Mouse (Mus musculus) heart, embryonic 12.5 days (tissue): ENCODE measurements around the gene Actbl2. TPM values are rescaled to one million over a fixed set of nuclear protein-coding genes. Genes with fewer than 3 reads are reported as not detected.

Experiments used
- ATAC-seq: fragments of 200-750 bp; cut with Nextera tagmentation; 2 replicates; pipeline ENCODE4 v1.8.0; 2017; ENCODE audit warnings: moderate TSS enrichment, moderate library complexity; ENCODE audit not compliant: insufficient number of reproducible peaks, low FRiP score
- H3K27ac ChIP-seq: fragments of 300-500 bp; sonication (generic); 2 replicates; pipeline ENCODE4 v1.5.1; 2016; ENCODE audit warnings: mild to moderate bottlenecking, moderate library complexity; ENCODE audit not compliant: poor library complexity, severe bottlenecking
- H3K27me3 ChIP-seq: fragments of 300-500 bp; sonication (generic); replicated peaks from 2 replicates; pipeline ENCODE4 v1.6.1; 2016; ENCODE audit warnings: mild to moderate bottlenecking, moderate library complexity
- H3K36me3 ChIP-seq: fragments of 300-500 bp; sonication (generic); 2 replicates; pipeline ENCODE4 v1.6.1; 2016; ENCODE audit warnings: mild to moderate bottlenecking, moderate library complexity
- H3K4me1 ChIP-seq: fragments of 300-500 bp; sonication (generic); replicated peaks from 2 replicates; pipeline ENCODE4 v1.6.1; 2016; ENCODE audit warnings: mild to moderate bottlenecking
- H3K4me2 ChIP-seq: fragments of 300-500 bp; sonication (generic); 2 replicates; pipeline ENCODE4 v1.6.1; 2016; ENCODE audit warnings: mild to moderate bottlenecking, moderate library complexity
- H3K4me3 ChIP-seq: fragments of 300-500 bp; sonication (generic); 2 replicates; pipeline ENCODE4 v1.5.1; 2016; ENCODE audit warnings: mild to moderate bottlenecking
- H3K9ac ChIP-seq: fragments of 300-500 bp; sonication (generic); 2 replicates; pipeline ENCODE4 v1.6.1; 2016; ENCODE audit warnings: mild to moderate bottlenecking, moderate library complexity
- H3K9me3 ChIP-seq: fragments of 300-500 bp; sonication (generic); replicated peaks from 2 replicates; pipeline ENCODE4 v1.6.1; 2016; ENCODE audit warnings: mild to moderate bottlenecking, moderate library complexity
- WGBS: fragments of 180-500 bp; shearing (Covaris S2); methylation state at CpG from one replicate; pipeline ENCODE4 v1.1.7; 2016; 5-methylcytosine and 5-hydroxymethylcytosine counted together
- polyA plus RNA-seq: library from polyadenylated mRNA; unstranded; fragments of >200 nt; fragmentation: Nextera tagmentation; extraction: Ambion mirVana; gene quantifications from 2 replicates; pipeline ENCODE4 v1.2.1, GENCODE M21; 2016

Actbl2 gene
- polyA plus RNA-seq: not detected in 2 replicates

DNA sequence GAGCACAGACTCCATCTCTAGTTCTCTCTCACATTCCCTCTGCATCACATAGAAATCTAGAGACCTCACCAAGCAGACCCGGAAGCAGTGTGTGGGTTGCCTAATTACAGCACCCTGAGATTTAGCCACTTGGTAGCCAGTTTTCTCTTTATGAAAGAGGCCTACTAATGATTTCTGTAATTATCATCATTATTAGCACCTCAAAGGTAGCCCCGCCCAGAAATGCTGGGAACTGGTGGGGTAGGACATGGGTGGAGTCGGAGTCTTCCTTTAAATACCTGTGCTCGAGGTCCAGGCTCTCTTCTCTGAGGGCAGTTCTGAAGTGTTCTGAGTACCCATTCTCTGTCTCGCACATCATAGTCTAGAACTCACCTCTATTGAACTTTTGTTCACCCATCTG is at the start of gene Actbl2:
TSS of gene Actbl2 (plus strand) at position 301 of the 400 bp plus-strand sequence.
- Histone ChIP-seq H3K4me2 (no peak within 1 kb of the TSS), H3K36me3 (no peaks in the 10 kb centered on the region), H3K27me3 (no peaks in the 10 kb centered on the region), H3K9me3 (no peaks in the 10 kb centered on the region), H3K9ac (no peak within 1 kb of the TSS), H3K4me3 (no peak within 1 kb of the TSS), H3K27ac (no peak within 1 kb of the TSS), H3K4me1 (no peaks in the 10 kb centered on the region)
- no peak for ATAC-seq
- WGBS: 87% methylated on average over 5 of the region's 5 CpGs

GRCm38 (mm10) chr13:111210649-111211378 is 44.0 kb upstream of the Actbl2 start:
- peak; percentile 51; the same call in 1 of the 2 replicates for ATAC-seq
- Histone ChIP-seq H3K36me3 (no peaks in the 10 kb centered on the region), H3K9me3 (no peaks in the 10 kb centered on the region), H3K4me2 (no peak overlapping the region), H3K27me3 (no peaks in the 10 kb centered on the region), H3K27ac (no peak overlapping the region), H3K4me3 (no peak overlapping the region), H3K9ac (no peak overlapping the region), H3K4me1 (peaks cover 5% of the 10 kb centered on the region)
- 59% methylated on average over 8 of the region's 8 CpGs for WGBS

DNA sequence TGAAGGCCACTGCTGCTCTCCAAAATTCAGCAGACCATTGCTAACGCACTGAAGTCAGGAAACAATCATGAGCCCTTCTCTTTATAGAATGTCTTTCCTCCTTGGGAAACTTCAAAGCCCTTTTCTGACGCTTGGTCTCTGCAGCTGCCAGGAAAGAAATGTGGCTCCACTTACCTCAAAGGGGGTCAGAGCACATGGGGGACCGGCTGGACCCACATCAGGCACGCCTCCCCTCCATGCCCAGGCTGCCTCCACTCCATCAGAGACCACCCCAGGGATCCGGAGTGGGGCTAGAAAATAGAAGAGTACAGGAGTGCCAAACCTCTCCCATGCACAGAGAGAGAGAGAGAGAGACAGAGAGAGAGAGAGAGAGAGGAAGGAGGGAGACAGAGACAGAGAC is 26.0 kb upstream of the Actbl2 start:
- Histone ChIP-seq H3K4me3 (no peak overlapping the region), H3K4me1 (peaks cover 12% of the 10 kb centered on the region), H3K9ac (no peak overlapping the region), H3K9me3 (no peaks in the 10 kb centered on the region), H3K4me2 (no peak overlapping the region), H3K27ac (no peak overlapping the region), H3K27me3 (no peaks in the 10 kb centered on the region), H3K36me3 (no peaks in the 10 kb centered on the region)
- 51% methylated on average over 5 of the region's 5 CpGs for WGBS
- ATAC-seq: no peak

- Histone ChIP-seq H3K27me3 (no peaks in the 10 kb centered on the region), H3K27ac (no peak overlapping the region), H3K36me3 (no peaks in the 10 kb centered on the region), H3K4me1 (peaks cover 12% of the 10 kb centered on the region), H3K4me2 (no peak overlapping the region), H3K9ac (no peak overlapping the region), H3K4me3 (no peak overlapping the region), H3K9me3 (no peaks in the 10 kb centered on the region)
- 82% methylated on average over 6 of the region's 6 CpGs for WGBS
- no peak for ATAC-seq
These were observed 25.3 kb upstream of the Actbl2 start for GRCm38 (mm10) chr13:111229541-111229940.

GRCm38 (mm10) chr13:111232416-111232815 is 22.4 kb upstream of the Actbl2 start:
- Histone ChIP-seq H3K9ac (no peak overlapping the region), H3K9me3 (0 out of 2 replicates have a peak, but pooled peaks cover 2% of the 10 kb centered on the region), H3K36me3 (no peaks in the 10 kb centered on the region), H3K4me3 (no peak overlapping the region), H3K27ac (no peak overlapping the region), H3K4me2 (no peak overlapping the region), H3K4me1 (peaks cover 28% of the 10 kb centered on the region), H3K27me3 (no peaks in the 10 kb centered on the region)
- no peak for ATAC-seq
- 79% methylated on average over 7 of the region's 7 CpGs for WGBS

DNA sequence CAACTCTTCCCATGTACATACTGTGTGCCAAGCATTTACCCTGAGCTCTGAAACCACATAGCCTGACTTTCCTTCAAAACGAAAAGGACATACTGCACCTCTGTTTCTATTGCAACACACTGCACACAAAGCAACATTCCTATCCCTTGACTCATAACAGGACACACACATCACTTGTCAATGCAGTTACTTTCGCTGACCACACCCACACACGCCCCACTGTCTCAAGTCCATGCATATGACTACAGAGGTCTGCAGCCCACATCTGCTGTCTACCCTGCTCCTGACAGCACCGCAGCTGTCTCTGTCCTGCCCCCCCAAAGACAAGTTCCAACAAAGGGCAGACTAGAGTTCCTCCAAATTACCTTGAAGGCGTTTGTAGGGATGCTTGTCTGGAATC is 21.5 kb upstream of the Actbl2 start:
- peaks cover 21% of the 10 kb centered on the region for H3K4me1 ChIP-seq
- 51% methylated on average over 5 of the region's 5 CpGs for WGBS
- H3K27me3 ChIP-seq: no peaks in the 10 kb centered on the region
- no peak overlapping the region for H3K27ac ChIP-seq
- no peaks in the 10 kb centered on the region for H3K36me3 ChIP-seq
- no peak for ATAC-seq
- no peak overlapping the region for H3K4me2 ChIP-seq
- 0 out of 2 replicates have a peak, but pooled peaks cover 2% of the 10 kb centered on the region for H3K9me3 ChIP-seq
- H3K4me3 ChIP-seq: no peak overlapping the region
- no peak overlapping the region for H3K9ac ChIP-seq

DNA sequence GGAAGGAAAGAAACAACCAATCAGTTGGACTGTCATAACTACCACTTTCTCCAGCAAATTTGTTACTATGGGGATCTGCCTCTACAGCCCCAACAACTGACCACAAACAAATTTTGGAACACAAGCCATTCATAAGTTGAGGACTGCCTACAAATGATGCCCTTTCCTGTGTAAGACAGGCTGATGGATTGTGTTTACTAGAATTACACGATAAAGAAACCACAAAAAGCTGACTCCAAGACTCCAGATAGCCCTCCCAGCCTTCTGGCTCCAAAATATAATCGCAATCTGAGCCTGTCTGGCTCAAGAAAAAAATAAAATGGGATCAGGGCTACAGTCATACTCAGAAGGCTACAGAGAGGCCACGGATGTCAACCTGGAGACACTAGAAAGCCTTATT is 20.2 kb upstream of the Actbl2 start:
- Histone ChIP-seq H3K27ac (no peak overlapping the region), H3K4me1 (peaks cover 21% of the 10 kb centered on the region), H3K9ac (no peak overlapping the region), H3K4me2 (no peak overlapping the region), H3K4me3 (no peak overlapping the region), H3K27me3 (no peaks in the 10 kb centered on the region), H3K9me3 (0 out of 2 replicates have a peak, but pooled peaks cover 2% of the 10 kb centered on the region), H3K36me3 (no peaks in the 10 kb centered on the region)
- WGBS: 59% methylated on average over 3 of the region's 3 CpGs
- ATAC-seq: no peak

DNA sequence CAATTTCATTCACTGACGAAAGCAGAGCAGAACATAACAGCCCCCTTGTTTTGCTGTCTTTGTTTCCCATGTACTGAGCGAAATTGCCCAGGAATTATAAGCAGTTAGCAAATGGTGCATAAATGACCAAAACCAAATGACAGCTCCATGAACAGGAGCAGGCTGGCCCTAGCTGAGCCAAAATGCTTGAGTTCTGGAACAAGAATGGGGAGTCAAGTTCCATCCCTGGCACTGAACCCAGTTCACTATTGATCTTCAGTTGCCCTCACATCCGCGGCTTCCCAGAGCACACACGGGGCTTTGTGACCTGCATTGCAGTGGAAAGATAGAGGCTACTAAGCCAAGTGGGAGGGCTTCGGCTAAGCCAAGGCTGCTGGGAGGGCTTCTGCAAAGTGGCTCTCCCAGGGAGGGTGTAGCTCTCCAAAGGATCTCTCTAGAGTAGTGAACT is 19.1 kb upstream of the Actbl2 start:
- 0 out of 2 replicates have a peak, but pooled peaks cover 2% of the 10 kb centered on the region for H3K9me3 ChIP-seq
- H3K4me2 ChIP-seq: no peak overlapping the region
- ATAC-seq: no peak
- no peak overlapping the region for H3K27ac ChIP-seq
- no peaks in the 10 kb centered on the region for H3K27me3 ChIP-seq
- no peak overlapping the region for H3K4me3 ChIP-seq
- no peak overlapping the region for H3K9ac ChIP-seq
- 64% methylated on average over 6 of the region's 6 CpGs for WGBS
- H3K4me1 ChIP-seq: peaks cover 21% of the 10 kb centered on the region
- no peaks in the 10 kb centered on the region for H3K36me3 ChIP-seq

GRCm38 (mm10) chr13:111236461-111236864 is 18.4 kb upstream of the Actbl2 start:
- no peak overlapping the region for H3K27ac ChIP-seq
- H3K4me2 ChIP-seq: no peak overlapping the region
- no peaks in the 10 kb centered on the region for H3K27me3 ChIP-seq
- H3K4me1 ChIP-seq: peaks cover 21% of the 10 kb centered on the region
- 0 out of 2 replicates have a peak, but pooled peaks cover 2% of the 10 kb centered on the region for H3K9me3 ChIP-seq
- no peak overlapping the region for H3K4me3 ChIP-seq
- H3K9ac ChIP-seq: no peak overlapping the region
- WGBS: 69% methylated on average over 9 of the region's 9 CpGs
- no peak for ATAC-seq
- no peaks in the 10 kb centered on the region for H3K36me3 ChIP-seq

- Histone ChIP-seq H3K4me1 (peaks cover 21% of the 10 kb centered on the region), H3K27me3 (no peaks in the 10 kb centered on the region), H3K27ac (no peak overlapping the region), H3K9me3 (0 out of 2 replicates have a peak, but pooled peaks cover 2% of the 10 kb centered on the region), H3K36me3 (no peaks in the 10 kb centered on the region), H3K4me2 (no peak overlapping the region), H3K9ac (no peak overlapping the region), H3K4me3 (no peak overlapping the region)
- ATAC-seq: no peak
- WGBS: 57% methylated on average over 1 of the region's 1 CpGs
These were observed 17.5 kb upstream of the Actbl2 start for GRCm38 (mm10) chr13:111237296-111237695.

DNA sequence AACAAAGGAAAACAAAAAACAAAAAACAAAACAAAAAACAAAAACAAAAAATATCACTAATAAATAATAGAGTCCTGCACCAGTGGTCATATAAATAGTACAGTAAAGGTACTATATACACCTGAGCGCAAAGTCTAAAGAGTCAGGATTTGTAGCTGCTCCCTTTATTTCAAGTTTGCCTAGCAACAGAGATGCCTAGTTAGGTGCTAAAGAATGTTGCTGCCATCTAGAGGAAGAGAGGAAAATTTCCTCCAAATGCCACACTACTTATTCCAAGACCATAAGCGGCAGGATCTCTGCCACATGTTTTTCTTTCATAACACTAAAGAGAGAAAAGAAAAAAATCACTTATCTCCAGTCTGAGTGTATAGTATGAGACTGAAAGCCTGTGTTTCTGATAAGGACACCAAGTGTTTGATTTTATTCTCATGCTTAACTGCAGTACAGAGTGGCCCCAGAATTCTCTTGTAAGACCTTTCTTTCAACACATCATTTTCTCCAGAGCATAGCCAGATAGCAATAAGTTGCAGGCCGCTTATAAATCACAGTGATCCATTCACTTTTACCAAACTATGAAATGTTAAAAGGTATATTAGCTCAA is 16.8 kb upstream of the Actbl2 start:
- Histone ChIP-seq H3K4me3 (no peak overlapping the region), H3K27me3 (no peaks in the 10 kb centered on the region), H3K9me3 (0 out of 2 replicates have a peak, but pooled peaks cover 2% of the 10 kb centered on the region), H3K36me3 (no peaks in the 10 kb centered on the region), H3K4me2 (no peak overlapping the region), H3K9ac (no peak overlapping the region), H3K27ac (no peak overlapping the region), H3K4me1 (peaks cover 21% of the 10 kb centered on the region)
- ATAC-seq: no peak
- 30% methylated on average over 3 of the region's 3 CpGs for WGBS
